In genomic region chr1:3012530-3012929, GRCm38 (mm10) we compare ENCODE assay signal across 24 mouse cellular contexts.
DNase-seq lines count a peak whose midpoint lies in the region; ATAC-seq and TF ChIP-seq lines count a peak whose summit lies in the region.
"Had no signal": no experiment of that assay in that cellular context is flagged by ENCODE, and none has a peak within 500 bp of the region (broad histone marks: within the 10 kb centered on the region; RNA-seq: fewer than 3 reads in every experiment).

No protein-coding gene starts in this region.

- no peak overlapping the region for H3K9ac ChIP-seq in hindbrain, embryonic 16.5 days (ENCODE audit: low read depth, low read length)
- H3K9ac ChIP-seq in lung, embryonic 14.5 days = no peak overlapping the region
- H3K9ac ChIP-seq in CH12.LX (ENCODE audit: insufficient read depth, low read depth) = no peak overlapping the region
- no peak overlapping the region for H3K9ac ChIP-seq in liver, embryonic 12.5 days
- H3K9ac ChIP-seq: embryonic facial prominence, embryonic 13.5 days; limb, embryonic 15.5 days; liver, embryonic 14.5 days; neural tube, embryonic 13.5 days had no signal

- peak; percentile 18 for TF ChIP-seq CTCF in lung, embryonic 14.5 days (IDR thresholded peaks at IDR 0.05; ENCODE audit: low read depth)
- TF ChIP-seq CTCF in CH12.LX (conservative IDR thresholded peaks at IDR 0.05 in 1 of 2, IDR thresholded peaks at IDR 0.05 in 1 of 2; ENCODE audit: low read depth in 2 of 2, low read length in 2 of 2) = no peak

- TF ChIP-seq EP300 in CH12.LX (IDR thresholded peaks at IDR 0.05; ENCODE audit: low read length) = no peak

- WGBS in hindbrain, embryonic 16.5 days = 82% methylated on average over 1 of the region's 1 CpGs
- WGBS in hindbrain, embryonic 10.5 days = 67% methylated on average over 1 of the region's 1 CpGs
- 62% methylated on average over 1 of the region's 1 CpGs for WGBS in lung, embryonic 14.5 days
- 44% methylated on average over 1 of the region's 1 CpGs for whole genome bisulfite sequencing in liver, embryonic 12.5 days (ENCODE audit: insufficient replicate concordance)

- H3K27me3 ChIP-seq in hindbrain, embryonic 16.5 days (replicated peaks; ENCODE audit: control insufficient read depth, insufficient read depth, low read length) = no peaks in the 10 kb centered on the region
- no peaks in the 10 kb centered on the region for H3K27me3 ChIP-seq in hindbrain, embryonic 10.5 days (ENCODE audit: insufficient read depth, poor library complexity, severe bottlenecking)
- H3K27me3 ChIP-seq in lung, embryonic 14.5 days (ENCODE audit: insufficient read depth, low read length) = no peaks in the 10 kb centered on the region
- no peaks in the 10 kb centered on the region for H3K27me3 ChIP-seq in CH12.LX (replicated peaks)
- H3K27me3 ChIP-seq in liver, embryonic 12.5 days (replicated peaks) = no peaks in the 10 kb centered on the region
- H3K27me3 ChIP-seq: embryonic facial prominence, embryonic 13.5 days; limb, embryonic 15.5 days; neural tube, embryonic 13.5 days; Patski had no signal

- H3K36me3 ChIP-seq in hindbrain, embryonic 16.5 days (ENCODE audit: control insufficient read depth, insufficient read depth, low read length) = no peaks in the 10 kb centered on the region
- H3K36me3 ChIP-seq in hindbrain, embryonic 10.5 days = no peaks in the 10 kb centered on the region
- no peaks in the 10 kb centered on the region for H3K36me3 ChIP-seq in lung, embryonic 14.5 days (ENCODE audit: insufficient read depth)
- no peaks in the 10 kb centered on the region for H3K36me3 ChIP-seq in CH12.LX (replicated peaks in 1 of 2; ENCODE audit: control insufficient read depth in 1 of 2, insufficient read depth in 1 of 2, low read length in 1 of 2)
- H3K36me3 ChIP-seq in liver, embryonic 12.5 days = no peaks in the 10 kb centered on the region
- H3K36me3 ChIP-seq: embryonic facial prominence, embryonic 13.5 days; limb, embryonic 10.5 days; limb, embryonic 15.5 days; neural tube, embryonic 13.5 days had no signal

- H3K4me3 ChIP-seq in hindbrain, embryonic 16.5 days (ENCODE audit: low read length) = no peak overlapping the region
- no peak overlapping the region for H3K4me3 ChIP-seq in hindbrain, embryonic 10.5 days
- no peak overlapping the region for H3K4me3 ChIP-seq in lung, embryonic 14.5 days (ENCODE audit: low read depth, low read length)
- no peak overlapping the region for H3K4me3 ChIP-seq in CH12.LX (replicated peaks in 1 of 3; ENCODE audit: low read depth in 2 of 3, low read length in 2 of 3, poor library complexity in 1 of 3)
- H3K4me3 ChIP-seq in liver, embryonic 12.5 days = no peak overlapping the region
- H3K4me3 ChIP-seq: embryonic facial prominence, embryonic 13.5 days; limb, embryonic 10.5 days; limb, embryonic 15.5 days; neural tube, embryonic 13.5 days had no signal

- in situ Hi-C loops in CH12.LX (cut with MboI; ENCODE audit: low pct_ligation_motif_present, low pct_unique_long_range_greater_than_20kb, low sequenced_read_pairs) = no loop called here

- no peaks in the 10 kb centered on the region for H3K4me1 ChIP-seq in hindbrain, embryonic 16.5 days (ENCODE audit: control insufficient read depth, insufficient read depth, low read depth, low read length)
- no peaks in the 10 kb centered on the region for H3K4me1 ChIP-seq in hindbrain, embryonic 10.5 days (replicated peaks)
- no peaks in the 10 kb centered on the region for H3K4me1 ChIP-seq in lung, embryonic 14.5 days (ENCODE audit: insufficient read depth)
- H3K4me1 ChIP-seq in CH12.LX (ENCODE audit: control insufficient read depth in 1 of 2, insufficient read depth in 2 of 2) = no peaks in the 10 kb centered on the region
- no peaks in the 10 kb centered on the region for H3K4me1 ChIP-seq in liver, embryonic 12.5 days
- H3K4me1 ChIP-seq: embryonic facial prominence, embryonic 13.5 days; limb, embryonic 10.5 days; limb, embryonic 15.5 days; neural tube, embryonic 13.5 days had no signal

- ATAC-seq in hindbrain, embryonic 16.5 days = peak; percentile 64; the same call in 1 of the 2 replicates
- no peak for ATAC-seq in lung, embryonic 14.5 days (ENCODE audit: insufficient read depth)
- no peak for ATAC-seq in megakaryocyte-erythroid progenitor cell, adult 5-6 weeks (replicated peaks; ENCODE audit: low FRiP score, low TSS enrichment, poor library complexity, severe bottlenecking)
- ATAC-seq in liver, embryonic 12.5 days = no peak
- ATAC-seq: Patski had no signal

- H3K79me2 ChIP-seq in CH12.LX (replicated peaks; ENCODE audit: control insufficient read depth, extremely low read depth, insufficient read depth, poor library complexity, severe bottlenecking) = no peaks in the 10 kb centered on the region

- H3K27ac ChIP-seq in hindbrain, embryonic 16.5 days (ENCODE audit: low read depth, low read length) = no peak overlapping the region
- no peak overlapping the region for H3K27ac ChIP-seq in hindbrain, embryonic 10.5 days
- no peak overlapping the region for H3K27ac ChIP-seq in lung, embryonic 14.5 days (ENCODE audit: low read depth)
- H3K27ac ChIP-seq in CH12.LX (ENCODE audit: insufficient read depth, low read depth) = no peak overlapping the region
- no peak overlapping the region for H3K27ac ChIP-seq in liver, embryonic 12.5 days
- H3K27ac ChIP-seq: embryonic facial prominence, embryonic 13.5 days; limb, embryonic 10.5 days; limb, embryonic 15.5 days; liver, embryonic 14.5 days; neural tube, embryonic 13.5 days had no signal

- no peaks in the 10 kb centered on the region for H3K9me3 ChIP-seq in hindbrain, embryonic 16.5 days (ENCODE audit: control insufficient read depth, low read length)
- H3K9me3 ChIP-seq in hindbrain, embryonic 10.5 days = 0 out of 2 replicates have a peak, but pooled peaks cover 7% of the 10 kb centered on the region
- H3K9me3 ChIP-seq in lung, embryonic 14.5 days (ENCODE audit: low read depth, low read length) = no peaks in the 10 kb centered on the region
- no peaks in the 10 kb centered on the region for H3K9me3 ChIP-seq in CH12.LX (replicated peaks; ENCODE audit: low read length)
- no peaks in the 10 kb centered on the region for H3K9me3 ChIP-seq in liver, embryonic 12.5 days (replicated peaks)
- H3K9me3 ChIP-seq: embryonic facial prominence, embryonic 13.5 days; limb, embryonic 10.5 days; limb, embryonic 15.5 days; neural tube, embryonic 13.5 days had no signal

- TF ChIP-seq RAD21 in CH12.LX (IDR thresholded peaks at IDR 0.05; ENCODE audit: low read depth, low read length) = peak; percentile 9; the same call in 1 of the 2 replicates

- H3K4me2 ChIP-seq in hindbrain, embryonic 16.5 days (ENCODE audit: low read length) = no peak overlapping the region
- H3K4me2 ChIP-seq in lung, embryonic 14.5 days = no peak overlapping the region
- no peak overlapping the region for H3K4me2 ChIP-seq in CH12.LX (ENCODE audit: insufficient read depth, low read depth, poor library complexity, severe bottlenecking)
- no peak overlapping the region for H3K4me2 ChIP-seq in liver, embryonic 12.5 days
- H3K4me2 ChIP-seq: embryonic facial prominence, embryonic 13.5 days; heart, embryonic 11.5 days; limb, embryonic 15.5 days; neural tube, embryonic 13.5 days had no signal

- dilution Hi-C loops in CH12.LX (cut with MboI; ENCODE audit: extremely low pct_ligation_motif_present, extremely low pct_unique_long_range_greater_than_20kb, low sequenced_read_pairs) = no loop called here

- no peak for TF ChIP-seq POLR2A in CH12.LX (IDR thresholded peaks at IDR 0.05; ENCODE audit: low read depth, low read length)

- DNase-seq in hindbrain, embryonic 10.5 days (ENCODE audit: low spot score) = no peak
- peak; percentile 9 for DNase-seq in lung, embryonic 14.5 days
- no peak for DNase-seq in lung, postnatal 4 days
- DNase-seq in 416B (ENCODE audit: low read depth) (peak; percentile 1), CH12.LX (ENCODE audit: extremely low read depth) (peak; percentile 7)
- DNase-seq: adrenal gland, postnatal 10 days; cerebellum, adult 11-12 months; gastrocnemius, postnatal 14 days; heart, postnatal 10 days; kidney, adult 11 months; kidney, postnatal 14 days; lung, adult 2 months; lung, postnatal 36 days; right cerebral cortex, postnatal 14 days had no signal

TF ChIP-seq in CH12.LX, 34 proteins besides CTCF, POLR2A, EP300 and RAD21:
- no peak for TF ChIP-seq UBTF (IDR thresholded peaks at IDR 0.05; ENCODE audit: low read depth, low read length)
- no peak for TF ChIP-seq E2F4 (IDR thresholded peaks at IDR 0.05; ENCODE audit: insufficient replicate concordance, low read depth, low read length)
- TF ChIP-seq NRF1 (IDR thresholded peaks at IDR 0.05; ENCODE audit: low read depth, low read length) = no peak
- no peak for TF ChIP-seq MAZ (IDR thresholded peaks at IDR 0.05; ENCODE audit: low read depth, low read length)
- no peak for TF ChIP-seq NELFE (IDR thresholded peaks at IDR 0.05; ENCODE audit: low read depth, low read length)
- TF ChIP-seq ETS1 (conservative IDR thresholded peaks at IDR 0.05; ENCODE audit: low read depth, low read length) = no peak
- no peak for TF ChIP-seq HCFC1 (IDR thresholded peaks at IDR 0.05; ENCODE audit: low read depth, low read length)
- TF ChIP-seq CHD2 (IDR thresholded peaks at IDR 0.05; ENCODE audit: low read length) = no peak
- no peak for TF ChIP-seq SMC3 (IDR thresholded peaks at IDR 0.05; ENCODE audit: low read depth, low read length)

Comparison
In these comparisons a context has a peak if more than half of its experiments do, and no peak if none do; other contexts are left out.
1. DNase-seq: peak in lung, embryonic 14.5 days (single experiment), 416B (single experiment) and CH12.LX (single experiment); none in hindbrain, embryonic 10.5 days (single experiment) and lung, postnatal 4 days (0 of 2).